Mouse (Mus musculus): ENCODE results near the gene Foxred1.

DNA sequence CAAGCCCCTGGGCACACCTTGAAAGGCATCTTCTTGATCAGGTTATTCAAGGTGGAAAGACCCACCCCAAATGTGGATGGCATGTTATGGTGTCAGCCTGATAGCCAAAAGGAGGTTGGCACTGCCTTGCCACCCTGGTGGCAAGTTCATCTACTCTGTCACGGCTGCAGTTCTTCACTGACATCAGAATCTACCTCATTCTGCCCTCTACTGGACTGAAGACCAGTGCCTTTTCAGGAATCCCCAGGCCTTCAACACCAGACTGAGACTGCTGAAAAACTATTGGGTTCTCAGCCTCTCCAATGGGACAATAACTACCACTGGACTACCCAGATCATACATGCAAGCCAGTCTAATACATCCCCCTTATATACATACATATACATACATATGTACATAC is 28.9 kb upstream of the Foxred1 start:
- TF ChIP-seq CTCF (IDR thresholded peaks at IDR 0.05; ENCODE audit: extremely low read depth, insufficient read depth, insufficient read length, insufficient replicate concordance) (no peak), POLR2A (IDR thresholded peaks at IDR 0.05; ENCODE audit: low read depth, low read length) (no peak)

Data from spleen, adult 2 months (tissue).